Mouse (Mus musculus): ENCODE results near the gene Gnpat.

GRCm38 (mm10) chr8:124872690-124873089 is 9.9 kb downstream of the Gnpat start:
- TF ChIP-seq ZNF384 (IDR thresholded peaks at IDR 0.05; ENCODE audit: low read depth, low read length): no peak
- TF ChIP-seq ZC3H11A (IDR thresholded peaks at IDR 0.05; ENCODE audit: borderline replicate concordance, low read depth, low read length): no peak
- no peak for TF ChIP-seq CHD2 (IDR thresholded peaks at IDR 0.05; ENCODE audit: low read depth, low read length)
